Mouse (Mus musculus) regulatory T cell (primary cell): Measurements from ENCODE around the gene Acp2.
"Not testable (repeated sequence)": the region's sequence is repeated elsewhere in the genome, so short reads cannot be mapped to it uniquely, and the experiment has no call there.

ENCODE experiments used
- in situ Hi-C: fragments of 300-600 bp; cut with MboI, MseI; formaldehyde crosslinking; loops from one replicate; pipeline ENCODE4 v1.15.1; 2025; ENCODE audit warnings: high pct_unique_total_duplicates

The Acp2 gene

GRCm38 (mm10) chr2:91190501-91190900 is 12.2 kb upstream of the Acp2 start:
- in situ Hi-C loops = no loop called here

- in situ Hi-C loops = no loop called here
Measured at GRCm38 (mm10) chr2:91194624-91195332, 7.9 kb upstream of the Acp2 start.

- in situ Hi-C loops = no loop called here
Measured at GRCm38 (mm10) chr2:91196577-91197001, 6.1 kb upstream of the Acp2 start.

GRCm38 (mm10) chr2:91198888-91199287 is 3.8 kb upstream of the Acp2 start:
- in situ Hi-C loops = no loop called here

- in situ Hi-C loops = no loop called here
Measured at GRCm38 (mm10) chr2:91202972-91203656, 429 bp downstream of the Acp2 start.

GRCm38 (mm10) chr2:91206254-91206775 is 3.6 kb downstream of the Acp2 start:
- in situ Hi-C loops = no loop called here

- in situ Hi-C loops = loop anchor here (10.0 kb wide), 1 partner anchor 1471 kb away; no protein-coding TSS in a partner anchor
Measured at GRCm38 (mm10) chr2:91213311-91213710, 10.6 kb downstream of the Acp2 start.

GRCm38 (mm10) chr2:91217032-91217431 is 14.3 kb downstream of the Acp2 start:
- in situ Hi-C loops = loop anchor here (10.0 kb wide), 1 partner anchor 1468 kb away; no protein-coding TSS in a partner anchor

GRCm38 (mm10) chr2:91220501-91220900 is 17.8 kb downstream of the Acp2 start:
- in situ Hi-C loops = no loop called here

- in situ Hi-C loops = no loop called here
Measured at GRCm38 (mm10) chr2:91223614-91224013, 20.9 kb downstream of the Acp2 start.

GRCm38 (mm10) chr2:91229735-91230134 is 27.1 kb downstream of the Acp2 start:
- in situ Hi-C loops = no loop called here

- in situ Hi-C loops = no loop called here
Measured at GRCm38 (mm10) chr2:91236601-91237510, 34.2 kb downstream of the Acp2 start, which contains the start of gene Ddb2. TSS of gene Ddb2 (minus strand) at chr2:91236982.

GRCm38 (mm10) chr2:91237511-91238080 is 34.9 kb downstream of the Acp2 start:
- in situ Hi-C loops = not testable (repeated sequence)

- in situ Hi-C loops = no loop called here
Measured at GRCm38 (mm10) chr2:91242547-91242946, 39.9 kb downstream of the Acp2 start.

- in situ Hi-C loops = no loop called here
Measured at GRCm38 (mm10) chr2:91243416-91243815, 40.7 kb downstream of the Acp2 start.

GRCm38 (mm10) chr2:91244557-91245228 is 42.0 kb downstream of the Acp2 start:
- in situ Hi-C loops = no loop called here

- in situ Hi-C loops = no loop called here
Measured at GRCm38 (mm10) chr2:91248366-91248765, 45.7 kb downstream of the Acp2 start.

GRCm38 (mm10) chr2:91252001-91252400 is 49.3 kb downstream of the Acp2 start:
- in situ Hi-C loops = no loop called here

GRCm38 (mm10) chr2:91252512-91252911 is 49.8 kb downstream of the Acp2 start:
- in situ Hi-C loops = no loop called here

GRCm38 (mm10) chr2:91254725-91255380 is 52.2 kb downstream of the Acp2 start:
- in situ Hi-C loops = no loop called here
